Mouse (Mus musculus): Measurements from ENCODE around the gene Miox. TPM values are rescaled to one million over a fixed set of nuclear protein-coding genes. Genes with fewer than 3 reads are reported as not detected.
A peak's percentile ranks its signal among the peaks of the same experiment; 100 is the strongest.

The Miox gene
- total RNA-seq (2021): not detected

GRCm38 (mm10) chr15:89334271-89334670, at the start of gene Miox:
Miox (plus strand) TSS chr15:89334398.
- DNase-seq (ENCODE audit: extremely low spot score in 1 of 2, low spot score in 1 of 2): no peak

DNA sequence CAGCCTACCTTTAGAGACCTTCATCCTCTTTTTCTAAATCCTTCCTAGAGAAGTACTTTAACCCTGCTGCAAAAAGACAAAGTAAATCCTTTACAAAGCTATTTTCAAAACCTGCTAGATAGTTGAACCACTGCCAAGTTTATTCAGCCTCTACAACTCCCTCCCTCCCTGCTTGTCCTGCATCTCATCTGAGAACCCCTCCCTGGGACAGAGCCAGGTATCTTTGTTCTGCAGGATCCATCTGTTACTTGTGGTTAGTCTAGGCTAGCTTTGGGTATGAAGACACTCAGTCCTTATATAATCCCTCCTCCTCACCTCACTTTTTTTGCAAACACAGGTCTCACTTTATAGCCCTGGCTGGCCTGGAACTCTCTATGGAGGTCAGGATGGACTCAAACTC, 49.2 kb upstream of the Miox start:
- DNase-seq (ENCODE audit: extremely low spot score in 1 of 2, low spot score in 1 of 2): no peak

DNA sequence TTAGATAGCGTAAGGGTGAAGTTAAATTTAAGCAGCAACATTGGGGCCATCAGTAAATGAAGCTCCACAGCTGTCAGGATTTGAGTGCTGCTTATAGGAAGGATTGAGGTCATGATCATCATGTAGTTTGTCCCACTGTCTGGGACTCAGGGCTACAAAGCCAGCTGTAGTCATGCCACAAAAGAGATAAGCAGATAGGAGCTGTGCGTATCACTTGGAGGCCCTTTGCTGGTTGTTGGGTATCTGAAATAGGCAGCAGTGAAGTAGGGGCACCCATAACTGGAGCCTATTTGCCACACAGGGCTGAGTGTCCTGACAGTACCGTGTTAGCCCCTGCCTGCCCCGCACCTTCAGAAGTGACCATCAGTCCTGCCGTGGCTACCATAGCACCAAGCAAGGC, 48.7 kb upstream of the Miox start:
- DNase-seq (ENCODE audit: extremely low spot score in 1 of 2, low spot score in 1 of 2): no peak

DNA sequence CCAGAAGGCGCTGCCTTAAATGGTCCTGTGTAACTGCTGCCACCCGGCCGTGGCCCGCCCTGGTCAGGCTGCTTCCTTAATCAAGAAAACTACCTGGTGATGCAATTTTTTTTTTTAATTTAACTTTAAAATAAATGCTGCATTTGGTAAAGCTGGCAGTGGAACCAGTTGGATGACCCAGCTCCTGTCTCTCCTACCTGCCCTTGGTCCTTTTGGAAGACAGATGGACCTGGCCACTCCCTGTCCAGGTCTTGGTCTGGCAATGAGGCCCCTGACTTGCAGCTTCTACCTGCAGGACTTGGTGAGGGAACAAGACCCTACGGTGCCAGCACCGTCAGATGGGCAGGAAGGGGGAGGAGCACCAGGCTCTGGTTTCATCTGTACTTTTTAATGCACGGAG, 48.1 kb upstream of the Miox start:
- DNase-seq (ENCODE audit: extremely low spot score in 1 of 2, low spot score in 1 of 2): no peak

DNA sequence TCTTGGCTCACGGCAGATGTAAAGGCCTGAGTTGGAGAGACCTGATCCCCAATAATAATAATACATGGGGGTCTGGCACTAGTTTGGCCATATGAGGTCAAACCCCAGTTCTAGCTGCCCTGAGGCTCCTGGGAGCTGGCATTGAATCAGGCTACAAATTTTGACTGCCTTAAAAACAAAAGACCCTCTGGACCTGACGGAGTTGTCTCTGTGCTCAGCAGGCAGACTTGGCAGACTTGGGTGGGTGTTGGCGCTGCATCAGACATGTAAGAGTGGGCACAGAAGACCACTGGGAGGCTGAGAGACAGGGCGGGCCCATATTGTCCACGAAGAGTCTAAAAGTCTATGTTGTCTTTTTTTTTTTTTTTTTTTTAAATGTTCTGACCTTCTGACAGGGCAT, 47.6 kb upstream of the Miox start:
- DNase-seq (ENCODE audit: extremely low spot score in 1 of 2, low spot score in 1 of 2): no peak

- DNase-seq (ENCODE audit: extremely low spot score in 1 of 2, low spot score in 1 of 2): no peak
Measured at GRCm38 (mm10) chr15:89288227-89288767, 45.9 kb upstream of the Miox start.

DNA sequence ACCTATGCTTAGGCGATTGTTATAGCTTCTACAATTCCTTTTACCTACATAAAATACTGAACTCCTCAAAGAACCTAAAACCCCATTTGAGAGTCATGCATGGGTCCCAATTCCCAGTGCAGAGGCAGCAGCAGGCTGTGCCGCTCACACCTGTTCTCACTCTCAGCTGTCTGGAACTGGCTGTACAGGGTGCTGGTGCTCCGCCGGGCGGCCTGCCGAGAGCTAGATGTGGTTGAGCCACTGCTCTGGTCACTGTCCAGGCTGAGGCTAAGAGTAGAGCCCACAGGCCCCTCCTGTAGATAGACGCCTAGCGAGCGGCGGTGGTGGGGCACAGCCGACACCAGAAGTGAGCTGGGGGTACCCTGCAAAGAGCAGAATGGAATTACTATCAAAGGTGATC, 44.7 kb upstream of the Miox start:
- no peak for DNase-seq (ENCODE audit: extremely low spot score in 1 of 2, low spot score in 1 of 2)

GRCm38 (mm10) chr15:89291521-89291920, 42.7 kb upstream of the Miox start:
- no peak for DNase-seq (ENCODE audit: extremely low spot score in 1 of 2, low spot score in 1 of 2)

DNA sequence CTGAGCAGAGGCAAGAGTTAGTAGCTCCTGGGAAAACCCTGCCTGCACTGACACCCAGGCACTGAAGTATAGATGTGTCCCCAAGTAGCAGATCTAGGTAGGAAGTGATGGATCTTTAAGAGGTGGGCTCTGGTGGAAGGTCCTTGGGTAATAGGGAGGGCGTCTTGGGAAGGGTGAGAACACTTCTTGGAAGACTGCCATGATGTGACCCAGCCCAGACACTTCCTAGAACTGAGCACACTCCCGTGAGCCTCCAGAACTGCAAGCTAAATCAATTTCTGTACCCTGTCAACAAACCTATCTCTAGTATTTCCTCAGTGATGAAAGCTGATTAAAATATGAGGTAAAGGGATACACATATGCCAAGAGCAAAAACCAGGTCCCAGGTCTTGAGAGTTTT, 41.4 kb upstream of the Miox start:
- no peak for DNase-seq (ENCODE audit: extremely low spot score in 1 of 2, low spot score in 1 of 2)

DNA sequence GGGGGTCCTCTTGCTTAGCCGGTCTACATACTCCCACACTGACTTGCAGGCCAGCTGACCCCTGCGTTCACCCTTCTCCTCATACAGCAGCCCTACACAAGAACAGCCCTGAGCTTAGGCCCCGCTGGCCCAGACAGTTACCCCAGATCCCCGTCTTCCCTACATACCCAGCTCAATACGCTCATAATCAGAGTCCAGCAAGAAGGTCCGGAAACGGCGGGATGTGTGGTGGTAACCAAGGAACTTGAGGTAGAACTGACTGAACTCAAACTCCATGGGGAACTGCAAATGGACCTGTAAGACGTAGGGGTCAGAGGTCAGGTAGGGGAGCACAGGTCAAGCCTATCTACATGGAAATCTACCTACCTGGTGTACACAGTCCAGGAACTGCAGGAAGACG, 40.4 kb upstream of the Miox start:
- no peak for DNase-seq (ENCODE audit: extremely low spot score in 1 of 2, low spot score in 1 of 2)

GRCm38 (mm10) chr15:89295580-89296165, 38.5 kb upstream of the Miox start:
- no peak for DNase-seq (ENCODE audit: extremely low spot score in 1 of 2, low spot score in 1 of 2)

DNA sequence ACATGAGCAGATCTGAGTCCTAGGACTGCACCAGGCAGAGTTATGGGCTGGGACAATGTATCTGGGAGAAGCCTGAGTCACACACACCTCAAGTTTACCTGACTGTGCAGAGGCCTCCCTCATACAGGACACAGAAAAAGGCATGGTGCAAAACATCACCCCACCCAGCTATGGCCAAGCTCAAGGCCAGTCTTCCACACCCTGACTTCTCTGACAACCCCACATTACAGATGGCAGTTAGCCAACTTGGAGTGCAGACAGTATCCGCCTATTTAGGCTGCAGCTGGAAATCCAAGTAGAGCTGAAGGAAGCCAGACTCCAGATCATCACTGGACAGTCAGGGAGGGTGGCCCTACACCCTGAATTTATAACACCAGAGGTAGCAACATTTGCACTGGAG, 37.7 kb upstream of the Miox start:
- DNase-seq (ENCODE audit: extremely low spot score in 1 of 2, low spot score in 1 of 2): no peak

DNA sequence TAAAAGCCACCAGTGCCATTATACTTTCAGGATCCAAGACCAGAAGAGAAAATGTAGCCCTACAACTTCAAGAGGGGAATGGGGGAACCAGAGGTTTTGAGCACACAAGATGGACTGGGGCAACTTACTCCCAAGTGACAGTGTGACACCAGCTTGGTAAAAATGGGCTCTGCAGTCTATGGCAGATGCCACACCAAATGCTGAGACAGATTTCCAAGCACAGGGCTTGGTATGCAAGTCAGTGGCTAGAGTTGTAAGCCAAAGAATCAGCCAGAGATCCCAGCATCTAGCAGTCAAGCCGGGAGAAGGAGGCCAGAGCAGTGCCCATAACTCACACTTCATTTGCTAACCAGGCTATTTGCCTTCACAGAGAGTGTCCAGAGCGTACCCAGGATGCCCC, 36.5 kb upstream of the Miox start:
- no peak for DNase-seq (ENCODE audit: extremely low spot score in 1 of 2, low spot score in 1 of 2)

- no peak for DNase-seq (ENCODE audit: extremely low spot score in 1 of 2, low spot score in 1 of 2)
Measured at GRCm38 (mm10) chr15:89300180-89300579, 34.0 kb upstream of the Miox start.

- no peak for DNase-seq (ENCODE audit: extremely low spot score in 1 of 2, low spot score in 1 of 2)
Measured at GRCm38 (mm10) chr15:89300600-89300999, 33.6 kb upstream of the Miox start.

DNA sequence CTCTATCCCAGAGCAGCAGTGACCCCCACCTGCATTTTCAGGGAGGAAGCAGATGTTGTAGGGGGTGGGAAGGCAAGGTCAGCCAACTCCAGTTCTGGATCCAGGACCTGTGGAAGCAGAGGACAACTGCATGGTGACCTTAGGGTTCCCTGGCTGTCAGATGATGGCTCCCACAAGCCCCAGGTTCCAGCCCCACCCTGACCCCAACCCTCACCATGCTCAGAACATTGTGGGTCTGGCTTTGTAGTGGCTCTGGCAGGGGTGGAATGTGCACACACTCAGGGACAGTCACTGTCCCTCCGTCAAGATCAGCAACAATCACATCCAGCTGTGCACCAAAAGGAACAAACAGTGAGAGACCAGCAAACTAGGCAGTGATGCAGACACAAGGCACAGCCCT, 28.2 kb upstream of the Miox start:
- no peak for DNase-seq (ENCODE audit: extremely low spot score in 1 of 2, low spot score in 1 of 2)

DNA sequence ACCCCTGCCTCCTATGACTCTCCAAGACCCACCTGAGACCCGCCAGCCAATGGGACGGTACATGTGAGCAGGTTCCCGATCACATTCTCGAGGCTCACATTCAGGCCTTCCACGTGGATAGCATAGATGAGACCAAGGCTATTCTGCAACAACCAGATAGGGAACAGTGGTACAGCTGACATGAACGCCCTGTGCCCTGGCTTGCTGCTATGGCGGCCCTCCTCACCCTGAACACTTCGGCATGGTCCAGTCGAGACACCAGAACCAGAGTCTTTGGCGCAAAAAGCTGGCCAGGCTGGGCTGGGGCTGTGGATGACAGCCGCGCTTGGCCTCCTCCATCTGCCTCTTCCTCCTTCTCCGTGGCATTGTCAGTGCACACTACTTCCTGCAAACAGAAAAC, 26.7 kb upstream of the Miox start:
- no peak for DNase-seq (ENCODE audit: extremely low spot score in 1 of 2, low spot score in 1 of 2)

GRCm38 (mm10) chr15:89308406-89309139, 25.6 kb upstream of the Miox start:
- peak in 1 of 2 experiments; percentile 7 for DNase-seq (ENCODE audit: extremely low spot score in 1 of 2, low spot score in 1 of 2)

- peak; percentile 50 to 51 for DNase-seq (ENCODE audit: extremely low spot score in 1 of 2, low spot score in 1 of 2)
Measured at GRCm38 (mm10) chr15:89309962-89310498, 24.2 kb upstream of the Miox start.

DNA sequence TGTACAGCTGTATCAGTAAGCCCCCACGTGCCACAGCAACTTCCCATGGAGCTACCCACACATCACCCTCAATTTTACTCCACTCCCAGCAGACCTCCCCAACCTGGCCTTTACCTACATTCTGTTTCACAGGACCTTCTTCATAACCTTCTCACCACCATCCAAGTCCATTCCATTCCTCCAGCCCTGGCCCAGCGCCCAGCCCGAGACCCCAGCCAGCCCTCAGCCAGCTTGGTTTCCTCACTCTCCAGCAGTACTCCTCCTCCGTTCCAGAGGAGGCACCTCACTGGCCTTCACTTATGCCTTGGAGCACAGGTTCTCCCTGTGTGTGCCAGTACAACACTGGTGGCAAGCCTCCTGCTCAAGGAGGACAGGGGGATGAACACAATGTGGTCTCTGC, 20.8 kb upstream of the Miox start:
- DNase-seq (ENCODE audit: extremely low spot score in 1 of 2, low spot score in 1 of 2): peak in 1 of 2 experiments; percentile 12

GRCm38 (mm10) chr15:89314107-89314506, 20.1 kb upstream of the Miox start:
- DNase-seq (ENCODE audit: extremely low spot score in 1 of 2, low spot score in 1 of 2): peak in 1 of 2 experiments; percentile 11

Measured in layer of hippocampus, postnatal 25 days (tissue).